Mouse (Mus musculus) inflammation-experienced regulatory T-cells (primary cell): ENCODE data around the gene Cpne9. TPM values are rescaled to one million over a fixed set of nuclear protein-coding genes. Genes with fewer than 3 reads are reported as not detected.

ENCODE experiments used
- polyA plus RNA-seq, 2 experiments: library from polyadenylated mRNA; unstranded; fragments of 100-300 nt; shearing (Covaris generic); gene quantifications; one replicate each; pipeline ENCODE4 v1.2.1; 2017

The Cpne9 gene
- polyA plus RNA-seq = 1 to 10 TPM in 1 of 2 experiments, under 1 TPM in 1; 0.48 to 3.1 TPM

GRCm38 (mm10) chr6:113282101-113282802, at the start of gene Cpne9:
Cpne9 (plus strand) TSS chr6:113282307.

GRCm38 (mm10) chr6:113237542-113238270, 44.4 kb upstream of the Cpne9 start, which contains the start of gene Mtmr14:
Mtmr14 (plus strand) TSS chr6:113237843.

GRCm38 (mm10) chr6:113306986-113307349, 24.9 kb downstream of the Cpne9 start, which contains the start of gene Brpf1:
Brpf1 (plus strand) TSS chr6:113307137.

GRCm38 (mm10) chr6:113326533-113327315, 44.6 kb downstream of the Cpne9 start, which contains the start of gene Ogg1:
Ogg1 (plus strand) TSS chr6:113326972.

GRCm38 (mm10) chr6:113343177-113344092, 61.3 kb downstream of the Cpne9 start, which contains the start of gene Camk1:
Camk1 (minus strand) TSS chr6:113343984.

Other genes with a start within 250 kb of the Cpne9 start
- gene Thumpd3, start 236.1 kb upstream of the Cpne9 start, polyA plus RNA-seq = 10 to 100 TPM; 85.4 to 96.1 TPM
- gene Setd5, start 204.9 kb upstream of the Cpne9 start, polyA plus RNA-seq = 10 to 100 TPM; 47.3 to 53.3 TPM
- 1 to 10 TPM in 1 of 2 experiments, under 1 TPM in 1; 0.46 to 2.2 TPM for gene Lhfpl4, start 86.9 kb upstream of the Cpne9 start, polyA plus RNA-seq
- 10 to 100 TPM; 43.5 to 55.0 TPM for gene Mtmr14, start 44.5 kb upstream of the Cpne9 start, polyA plus RNA-seq
- 10 to 100 TPM; 42.3 to 65.8 TPM for gene Brpf1, start 24.8 kb downstream of the Cpne9 start, polyA plus RNA-seq
- 10 to 100 TPM; 12.9 to 15.0 TPM for gene Ogg1, start 44.7 kb downstream of the Cpne9 start, polyA plus RNA-seq
- gene Camk1, start 61.7 kb downstream of the Cpne9 start, polyA plus RNA-seq = 1 to 10 TPM; 2.1 to 3.6 TPM
- gene Tada3, start 95.6 kb downstream of the Cpne9 start, polyA plus RNA-seq = 10 to 100 TPM; 51.2 to 56.4 TPM
- gene Arpc4, start 95.8 kb downstream of the Cpne9 start, polyA plus RNA-seq = 100 to 1,000 TPM; 468 to 469 TPM
- gene Ttll3, start 107.0 kb downstream of the Cpne9 start, polyA plus RNA-seq = 10 to 100 TPM; 15.7 to 18.9 TPM
- 10 to 100 TPM; 17.1 to 17.9 TPM for gene Rpusd3, start 137.0 kb downstream of the Cpne9 start, polyA plus RNA-seq
- 1 to 10 TPM in 1 of 2 experiments, not detected in 1; 1.4 TPM for gene Cidec, start 153.5 kb downstream of the Cpne9 start, polyA plus RNA-seq
- 10 to 100 TPM; 48.3 to 61.5 TPM for gene Jagn1, start 160.3 kb downstream of the Cpne9 start, polyA plus RNA-seq
- 1 to 10 TPM in 1 of 2 experiments, under 1 TPM in 1; 0.54 to 7.3 TPM for gene Il17re, start 176.2 kb downstream of the Cpne9 start, polyA plus RNA-seq
- gene Il17rc, start 189.1 kb downstream of the Cpne9 start, polyA plus RNA-seq = under 1 TPM; 0.31 to 0.89 TPM
- 10 to 100 TPM in 1 of 2 experiments, 1 to 10 TPM in 1; 9.9 to 12.6 TPM for gene Creld1, start 201.0 kb downstream of the Cpne9 start, polyA plus RNA-seq
- gene Prrt3, start 219.6 kb downstream of the Cpne9 start, polyA plus RNA-seq = under 1 TPM; 0.35 to 0.73 TPM
- 10 to 100 TPM; 82.2 to 89.7 TPM for gene Emc3, start 249.3 kb downstream of the Cpne9 start, polyA plus RNA-seq
- 1 to 10 TPM; 3.4 to 6.1 TPM for gene Fancd2, start 249.4 kb downstream of the Cpne9 start, polyA plus RNA-seq